Mouse (Mus musculus) spleen, adult 2 months (tissue): ENCODE data around the gene Pnrc2. TPM values are rescaled to one million over a fixed set of nuclear protein-coding genes. Genes with fewer than 3 reads are reported as not detected.
A peak's percentile ranks its signal among the peaks of the same experiment; 100 is the strongest.

ENCODE experiments used
- DNase-seq, 2 experiments: peaks; one replicate each; pipeline versions ENCODE4 v3.0.0 to v3.0.0-alpha.2; 2012 to 2021; ENCODE audit warnings: low spot score in 2 of 2, low read depth in 1 of 2
- H3K27ac ChIP-seq: fragments of 200-500 bp; 2 replicates; pipeline ENCODE4 v1.5.1; 2012; ENCODE audit warnings: low read length, inconsistent platforms; ENCODE audit not compliant: insufficient read depth
- H3K27me3 ChIP-seq: fragments of 200-500 bp; 2 replicates; pipeline ENCODE4 v1.6.1; 2012; ENCODE audit warnings: mild to moderate bottlenecking, moderate library complexity, low read length, inconsistent platforms; ENCODE audit not compliant: control insufficient read depth, insufficient read depth
- H3K36me3 ChIP-seq: fragments of 200-500 bp; 2 replicates; pipeline ENCODE4 v1.6.1; 2012; ENCODE audit warnings: mild to moderate bottlenecking, low read length, inconsistent platforms; ENCODE audit not compliant: control insufficient read depth, insufficient read depth
- H3K4me1 ChIP-seq: fragments of 200-500 bp; 2 replicates; pipeline ENCODE4 v1.6.1; 2011; ENCODE audit warnings: inconsistent platforms; ENCODE audit not compliant: control insufficient read depth, insufficient read depth, insufficient read length
- H3K4me3 ChIP-seq: fragments of 200-500 bp; 2 replicates; pipeline ENCODE4 v1.5.1; 2011; ENCODE audit warnings: mild to moderate bottlenecking, inconsistent platforms; ENCODE audit not compliant: insufficient read depth, insufficient read length; ENCODE audit errors: extremely low read depth
- CTCF ChIP-seq: fragments of 200-500 bp; IDR thresholded peaks from 2 replicates; pipeline ENCODE4 v1.5.1; 2011; ENCODE audit warnings: mild to moderate bottlenecking, inconsistent platforms; ENCODE audit not compliant: insufficient read depth, insufficient read length, insufficient replicate concordance; ENCODE audit errors: extremely low read depth
- POLR2A ChIP-seq: fragments of 200-500 bp; IDR thresholded peaks from 2 replicates; pipeline ENCODE4 v1.6.1; 2011; ENCODE audit warnings: low read depth, low read length, inconsistent platforms
- WGBS: fragments of 180-500 bp; shearing (Covaris S2); methylation state at CpG from one replicate; pipeline ENCODE4 v1.1.7; 2018; 5-methylcytosine and 5-hydroxymethylcytosine counted together
- polyA plus RNA-seq: library from polyadenylated mRNA; depleted of rRNA; stranded (reverse); fragments of >200 nt; gene quantifications from 2 replicates; pipeline ENCODE4 v1.2.3, GENCODE M21; 2012

Pnrc2 gene
- polyA plus RNA-seq, 1 experiment, result 12.2 TPM

GRCm38 (mm10) chr4:135877742-135878141, 4.1 kb upstream of the Pnrc2 start:
- no peaks in the 10 kb centered on the region for H3K36me3 ChIP-seq
- no peak overlapping the region for H3K4me3 ChIP-seq
- TF ChIP-seq POLR2A (no peak), CTCF (no peak)
- H3K27ac ChIP-seq, result 0 out of 2 replicates have a peak overlapping the region, but pooled peaks have one; percentile 16
- no peaks in the 10 kb centered on the region for H3K27me3 ChIP-seq
- WGBS, result 76% methylated on average over 2 of the region's 2 CpGs
- no peak for DNase-seq
- peaks cover 22% of the 10 kb centered on the region; the same call in 1 of the 2 replicates for H3K4me1 ChIP-seq

- under 1% methylated on average over 16 of the region's 16 CpGs for WGBS
- TF ChIP-seq POLR2A (peak; percentile 85), CTCF (no peak)
- Histone ChIP-seq H3K36me3 (peaks cover 7% of the 10 kb centered on the region), H3K27me3 (no peaks in the 10 kb centered on the region), H3K4me3 (peak overlapping the region; percentile 35; the same call in 1 of the 2 replicates), H3K27ac (peak overlapping the region; percentile 97), H3K4me1 (peaks cover 25% of the 10 kb centered on the region; the same call in 1 of the 2 replicates)
- DNase-seq, result peak; percentile 88 to 98
These were observed 3.0 kb upstream of the Pnrc2 start for GRCm38 (mm10) chr4:135876583-135877020.

DNA sequence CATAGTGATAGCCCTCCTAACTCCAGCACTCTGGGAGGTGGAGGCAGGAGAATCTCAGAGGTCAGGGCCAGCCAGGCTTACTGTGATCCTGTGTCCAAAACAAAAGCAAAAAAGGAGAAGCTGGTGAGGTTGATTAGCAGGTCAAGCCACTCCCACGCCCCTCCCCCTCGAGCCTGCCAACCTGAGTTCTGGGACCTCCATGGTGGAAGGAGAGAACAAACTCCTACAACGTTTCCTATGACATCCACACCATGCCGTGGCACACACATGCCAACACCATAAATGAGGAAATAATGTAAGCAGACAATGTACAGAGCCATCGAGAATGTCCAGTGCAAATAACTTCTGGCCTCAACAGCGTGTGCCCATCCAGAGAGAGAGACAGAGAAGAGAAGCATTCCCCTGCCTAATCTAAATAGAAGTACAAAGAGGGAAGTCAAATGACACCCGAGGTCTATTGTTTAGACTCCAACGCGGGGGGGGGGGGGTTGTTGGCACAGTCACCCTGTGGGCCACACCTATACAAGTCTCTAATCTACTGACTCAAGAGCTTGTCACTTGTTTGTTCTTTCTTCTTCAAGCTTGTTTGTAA, 2.4 kb upstream of the Pnrc2 start:
- Histone ChIP-seq H3K4me1 (peaks cover 28% of the 10 kb centered on the region; the same call in 1 of the 2 replicates), H3K27ac (peak overlapping the region; percentile 97), H3K36me3 (peaks cover 9% of the 10 kb centered on the region), H3K4me3 (peak overlapping the region; percentile 25; the same call in 1 of the 2 replicates), H3K27me3 (no peaks in the 10 kb centered on the region)
- peak; percentile 64 to 77 for DNase-seq
- WGBS, result 2% methylated on average over 9 of the region's 9 CpGs
- TF ChIP-seq CTCF (no peak), POLR2A (0 out of 2 replicates have a peak, but pooled peaks have one; percentile 2)

GRCm38 (mm10) chr4:135875546-135875945, 1.9 kb upstream of the Pnrc2 start:
- Histone ChIP-seq H3K27me3 (no peaks in the 10 kb centered on the region), H3K36me3 (peaks cover 12% of the 10 kb centered on the region), H3K4me1 (peaks cover 30% of the 10 kb centered on the region), H3K4me3 (no peak overlapping the region), H3K27ac (peak overlapping the region; percentile 97)
- WGBS, result 13% methylated on average over 7 of the region's 7 CpGs
- DNase-seq, result no peak
- TF ChIP-seq CTCF (no peak), POLR2A (no peak)

- peaks cover 30% of the 10 kb centered on the region for H3K4me1 ChIP-seq
- no peak for TF ChIP-seq POLR2A
- no peak for TF ChIP-seq CTCF
- whole genome bisulfite sequencing, result 63% methylated on average over 10 of the region's 10 CpGs
- peaks cover 14% of the 10 kb centered on the region for H3K36me3 ChIP-seq
- peak overlapping the region; percentile 97 for H3K27ac ChIP-seq
- no peaks in the 10 kb centered on the region for H3K27me3 ChIP-seq
- no peak for DNase-seq
- no peak overlapping the region for H3K4me3 ChIP-seq
These were observed 1.2 kb upstream of the Pnrc2 start for GRCm38 (mm10) chr4:135874564-135875535.

- peak overlapping the region; percentile 97 for H3K27ac ChIP-seq
- no peak for DNase-seq
- 3% methylated on average over 17 of the region's 17 CpGs for WGBS
These were observed 860 bp downstream of the Pnrc2 start for GRCm38 (mm10) chr4:135872589-135873391.

More at GRCm38 (mm10) chr4:135872589-135873391, 860 bp downstream of the Pnrc2 start:
- Histone ChIP-seq H3K36me3 (peaks cover 18% of the 10 kb centered on the region), H3K4me3 (peak overlapping the region; percentile 66), H3K4me1 (peaks cover 28% of the 10 kb centered on the region), H3K27me3 (no peaks in the 10 kb centered on the region)
- TF ChIP-seq POLR2A (no peak), CTCF (no peak)
